ENCODE assay signal across 28 mouse cellular contexts in the genomic region with DNA sequence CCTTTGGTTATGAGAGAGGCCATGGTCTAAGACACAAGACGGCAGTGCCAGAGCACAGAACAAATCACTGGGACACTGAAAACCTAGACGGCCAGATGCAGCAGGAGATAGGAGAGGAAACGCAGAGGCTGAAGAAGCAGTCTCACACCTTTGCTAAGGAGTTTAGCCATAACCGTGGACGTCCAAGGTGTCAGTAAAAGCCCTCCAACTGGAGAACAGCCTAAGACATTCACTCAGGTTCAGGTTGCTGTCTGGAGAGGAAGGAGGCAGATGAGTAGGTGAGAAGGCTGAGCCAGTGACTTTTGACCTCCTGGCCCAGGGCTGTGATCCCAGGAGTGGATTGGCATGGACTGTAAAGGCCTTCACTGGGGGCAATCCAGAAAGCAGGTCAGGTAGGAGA.
"Had no signal": no experiment of that assay in that cellular context is flagged by ENCODE, and none has a peak within 500 bp of the region (broad histone marks: within the 10 kb centered on the region; RNA-seq: fewer than 3 reads in every experiment).

No protein-coding gene starts in this region.

- H3K4me3 ChIP-seq: embryonic facial prominence, embryonic 10.5 days; embryonic facial prominence, embryonic 12.5 days; embryonic facial prominence, embryonic 13.5 days; embryonic facial prominence, embryonic 15.5 days; erythroblast, embryonic 14.5 days; forebrain, embryonic 10.5 days; forebrain, embryonic 13.5 days; forebrain, embryonic 15.5 days; gastrocnemius, adult 2 months; heart, adult 2 months had no signal

- H3K36me3 ChIP-seq: embryonic facial prominence, embryonic 10.5 days; embryonic facial prominence, embryonic 12.5 days; embryonic facial prominence, embryonic 13.5 days; embryonic facial prominence, embryonic 15.5 days; forebrain, embryonic 10.5 days; forebrain, embryonic 15.5 days had no signal

- ATAC-seq: forebrain, embryonic 13.5 days; forebrain, embryonic 14.5 days; forebrain, embryonic 15.5 days; forebrain, embryonic 16.5 days; forebrain, postnatal 0 days had no signal

- H3K27ac ChIP-seq: embryonic facial prominence, embryonic 10.5 days; embryonic facial prominence, embryonic 12.5 days; embryonic facial prominence, embryonic 13.5 days; embryonic facial prominence, embryonic 15.5 days; forebrain, embryonic 10.5 days; forebrain, embryonic 13.5 days; forebrain, embryonic 15.5 days; gastrocnemius, adult 2 months; heart, adult 2 months had no signal

- H3K4me1 ChIP-seq: embryonic facial prominence, embryonic 12.5 days; embryonic facial prominence, embryonic 15.5 days; forebrain, embryonic 13.5 days had no signal

- H3K9me3 ChIP-seq: embryonic facial prominence, embryonic 10.5 days; embryonic facial prominence, embryonic 12.5 days; embryonic facial prominence, embryonic 13.5 days; embryonic facial prominence, embryonic 15.5 days; forebrain, embryonic 10.5 days; forebrain, embryonic 13.5 days; forebrain, embryonic 15.5 days had no signal

- DNase-seq: cerebellum, adult 18-20 months; cerebellum, adult 2 months; cerebellum, adult 8-10 months; cerebellum, adult 9-10 months; cerebellum, adult 9-11 months; cerebellum, postnatal 10 days; cerebellum, postnatal 14 days; cerebellum, postnatal 25 days; cerebellum, postnatal 36 days; embryo, embryonic 11 days; forebrain, postnatal 0 days; gastrocnemius, adult 2 months; gastrocnemius, postnatal 10 days; gastrocnemius, postnatal 14 days; gastrocnemius, postnatal 25 days; gastrocnemius, postnatal 36 days; heart, adult 11 months; heart, adult 2 months had no signal

- H3K9ac ChIP-seq: embryonic facial prominence, embryonic 12.5 days; embryonic facial prominence, embryonic 13.5 days; embryonic facial prominence, embryonic 15.5 days; forebrain, embryonic 13.5 days; forebrain, embryonic 15.5 days; forebrain, postnatal 0 days had no signal

- H3K27me3 ChIP-seq: embryonic facial prominence, embryonic 15.5 days; forebrain, embryonic 13.5 days; forebrain, embryonic 15.5 days had no signal

- H3K4me2 ChIP-seq: embryonic facial prominence, embryonic 12.5 days; embryonic facial prominence, embryonic 13.5 days; embryonic facial prominence, embryonic 15.5 days; forebrain, embryonic 13.5 days; forebrain, embryonic 15.5 days had no signal
